Mouse (Mus musculus) CH12.LX (cell line): ENCODE data around the gene Ears2. TPM values are rescaled to one million over a fixed set of nuclear protein-coding genes. Genes with fewer than 3 reads are reported as not detected.

ENCODE experiments used
- DNase-seq: peaks from one replicate; pipeline ENCODE4 v3.0.0-alpha.2; 2013; ENCODE audit errors: extremely low read depth
- H3K27ac ChIP-seq: 2 replicates; pipeline ENCODE4 v1.5.1; 2012; ENCODE audit warnings: low read depth, mild to moderate bottlenecking, control low read depth, moderate library complexity; ENCODE audit not compliant: insufficient read depth
- H3K27me3 ChIP-seq: replicated peaks from 2 replicates; pipeline ENCODE3; 2012; ENCODE audit warnings: inconsistent platforms
- H3K36me3 ChIP-seq, 2 experiments: replicated peaks in 1 of 2; 2 replicates each; pipeline versions ENCODE3 to v1.6.1; 2012; ENCODE audit warnings: inconsistent platforms in 1 of 2, low read length in 1 of 2, mild to moderate bottlenecking in 1 of 2, mixed read lengths in 1 of 2, moderate library complexity in 1 of 2; ENCODE audit not compliant: control insufficient read depth in 1 of 2, insufficient read depth in 1 of 2
- H3K4me1 ChIP-seq, 2 experiments: 2 replicates each; pipeline ENCODE4 v1.6.1; 2012; ENCODE audit warnings: inconsistent platforms in 1 of 2, moderate library complexity in 1 of 2; ENCODE audit not compliant: insufficient read depth in 2 of 2, control insufficient read depth in 1 of 2
- H3K4me2 ChIP-seq: 2 replicates; pipeline ENCODE4 v1.6.1; 2012; ENCODE audit warnings: low read depth, mild to moderate bottlenecking, control low read depth; ENCODE audit not compliant: poor library complexity, insufficient read depth, severe bottlenecking
- H3K4me3 ChIP-seq, 3 experiments: fragments of 150-350 bp in 1 of 3; sonication (generic) in 1 of 3; replicated peaks in 1 of 3; 2 replicates each; pipeline versions ENCODE3 to v1.5.1; 2011 to 2012; ENCODE audit warnings: low read depth in 2 of 3, low read length in 2 of 3, mild to moderate bottlenecking in 2 of 3, moderate library complexity in 2 of 3, control low read depth in 1 of 3, improper control_type of control experiment in 1 of 3, inconsistent platforms in 1 of 3, mixed read lengths in 1 of 3; ENCODE audit not compliant: poor library complexity in 1 of 3
- H3K79me2 ChIP-seq: replicated peaks from 2 replicates; pipeline ENCODE4 v1.6.1; 2012; ENCODE audit warnings: mild to moderate bottlenecking, moderate library complexity; ENCODE audit not compliant: control insufficient read depth, poor library complexity, insufficient read depth, severe bottlenecking; ENCODE audit errors: extremely low read depth
- H3K9ac ChIP-seq: 2 replicates; pipeline ENCODE4 v1.6.1; 2012; ENCODE audit warnings: low read depth, mild to moderate bottlenecking, control low read depth, moderate library complexity; ENCODE audit not compliant: insufficient read depth
- H3K9me3 ChIP-seq: replicated peaks from 2 replicates; pipeline ENCODE3; 2012; ENCODE audit warnings: low read length, inconsistent platforms, mixed read lengths
- BHLHE40 ChIP-seq: IDR thresholded peaks from 2 replicates; pipeline ENCODE4 v1.6.1; 2011; ENCODE audit warnings: mild to moderate bottlenecking, low read depth, low read length, improper control_type of control experiment
- CHD1 ChIP-seq: IDR thresholded peaks from 2 replicates; pipeline ENCODE4 v1.6.1; 2012; ENCODE audit warnings: low read depth, low read length, improper control_type of control experiment, inconsistent platforms
- CTCF ChIP-seq, 2 experiments: IDR thresholded peaks in 1 of 2; conservative IDR thresholded peaks in 1 of 2; 2 replicates each; pipeline ENCODE4 v1.5.1; 2011 to 2012; ENCODE audit warnings: low read depth in 2 of 2, low read length in 2 of 2, improper control_type of control experiment in 1 of 2, inconsistent platforms in 1 of 2, mild to moderate bottlenecking in 1 of 2, moderate library complexity in 1 of 2
- E2F4 ChIP-seq: IDR thresholded peaks from 2 replicates; pipeline ENCODE4 v1.6.1; 2011; ENCODE audit warnings: low read depth, low read length, improper control_type of control experiment; ENCODE audit not compliant: insufficient replicate concordance
- EP300 ChIP-seq: IDR thresholded peaks from 2 replicates; pipeline ENCODE4 v1.6.1; 2011; ENCODE audit warnings: low read length, improper control_type of control experiment
- HCFC1 ChIP-seq: IDR thresholded peaks from 2 replicates; pipeline ENCODE4 v1.6.1; 2012; ENCODE audit warnings: low read depth, mild to moderate bottlenecking, inconsistent platforms, low read length, improper control_type of control experiment
- IRF4 ChIP-seq: IDR thresholded peaks from 2 replicates; pipeline ENCODE4 v1.6.1; 2014; ENCODE audit warnings: low read depth, mild to moderate bottlenecking, inconsistent platforms, low read length, improper control_type of control experiment
- JUN ChIP-seq: IDR thresholded peaks from 2 replicates; pipeline ENCODE4 v1.6.1; 2011; ENCODE audit warnings: low read depth, mild to moderate bottlenecking, low read length, improper control_type of control experiment, moderate library complexity; ENCODE audit not compliant: insufficient read depth
- MAFK ChIP-seq: IDR thresholded peaks from 2 replicates; pipeline ENCODE4 v1.6.1; 2011; ENCODE audit warnings: low read length, improper control_type of control experiment; ENCODE audit not compliant: insufficient replicate concordance
- MAX ChIP-seq: IDR thresholded peaks from 2 replicates; pipeline ENCODE4 v1.6.1; 2011; ENCODE audit warnings: low read length, improper control_type of control experiment
- MEF2A ChIP-seq: IDR thresholded peaks from 2 replicates; pipeline ENCODE4 v1.6.1; 2014; ENCODE audit warnings: low read depth, mild to moderate bottlenecking, inconsistent platforms, low read length, improper control_type of control experiment, borderline replicate concordance
- MYC ChIP-seq: IDR thresholded peaks from 2 replicates; pipeline ENCODE4 v1.6.1; 2011; ENCODE audit warnings: low read depth, mild to moderate bottlenecking, improper control_type of control experiment, low read length
- NELFE ChIP-seq: IDR thresholded peaks from 2 replicates; pipeline ENCODE4 v1.6.1; 2011; ENCODE audit warnings: low read depth, low read length, improper control_type of control experiment
- NRF1 ChIP-seq: IDR thresholded peaks from 2 replicates; pipeline ENCODE4 v1.6.1; 2014; ENCODE audit warnings: low read depth, mild to moderate bottlenecking, inconsistent platforms, low read length, improper control_type of control experiment, moderate library complexity
- PAX5 ChIP-seq: IDR thresholded peaks from 2 replicates; pipeline ENCODE4 v1.6.1; 2012; ENCODE audit warnings: low read length, inconsistent platforms, mixed read lengths
- POLR2A ChIP-seq: IDR thresholded peaks from 2 replicates; pipeline ENCODE4 v1.6.1; 2011; ENCODE audit warnings: low read depth, mild to moderate bottlenecking, improper control_type of control experiment, low read length
- RAD21 ChIP-seq: IDR thresholded peaks from 2 replicates; pipeline ENCODE4 v1.6.1; 2011; ENCODE audit warnings: low read depth, mild to moderate bottlenecking, low read length, improper control_type of control experiment, moderate library complexity
- RCOR1 ChIP-seq: conservative IDR thresholded peaks from 2 replicates; pipeline ENCODE4 v1.6.1; 2012; ENCODE audit warnings: low read depth, mild to moderate bottlenecking, inconsistent platforms, low read length, improper control_type of control experiment
- SMC3 ChIP-seq: IDR thresholded peaks from 2 replicates; pipeline ENCODE4 v1.6.1; 2011; ENCODE audit warnings: low read depth, low read length, improper control_type of control experiment
- TCF12 ChIP-seq: IDR thresholded peaks from 2 replicates; pipeline ENCODE4 v1.6.1; 2014; ENCODE audit warnings: low read depth, mild to moderate bottlenecking, inconsistent platforms, low read length, improper control_type of control experiment
- USF1 ChIP-seq: IDR thresholded peaks from 2 replicates; pipeline ENCODE4 v1.6.1; 2014; ENCODE audit warnings: low read depth, mild to moderate bottlenecking, inconsistent platforms, low read length, improper control_type of control experiment
- ZC3H11A ChIP-seq: IDR thresholded peaks from 2 replicates; pipeline ENCODE4 v1.6.1; 2012; ENCODE audit warnings: low read depth, mild to moderate bottlenecking, inconsistent platforms, low read length, improper control_type of control experiment
- ZMIZ1 ChIP-seq: IDR thresholded peaks from 2 replicates; pipeline ENCODE4 v1.6.1; 2012; ENCODE audit warnings: low read depth, mild to moderate bottlenecking, inconsistent platforms, low read length, improper control_type of control experiment
- dilution Hi-C: fragments of 300-500 bp; cut with MboI; formaldehyde crosslinking; loops from 2 replicates; pipeline ENCODE4 v1.14.3; 2020; ENCODE audit warnings: low sequenced_read_pairs; ENCODE audit not compliant: extremely low pct_unique_long_range_greater_than_20kb, extremely low pct_ligation_motif_present
- in situ Hi-C: fragments of 300-500 bp; cut with MboI; formaldehyde crosslinking; loops from 3 replicates; pipeline ENCODE4 v1.14.3; 2019; ENCODE audit warnings: low sequenced_read_pairs, low pct_ligation_motif_present, low pct_unique_long_range_greater_than_20kb, mixed read lengths
- polyA plus RNA-seq: library from polyadenylated mRNA; unstranded; fragments of >175 nt; gene quantifications from 2 replicates; pipeline ENCODE4 v1.2.1, GENCODE M21; 2012; ENCODE audit warnings: low read depth; ENCODE audit not compliant: insufficient read length
- total RNA-seq, 2 experiments: library from RNA; depleted of rRNA; stranded (reverse); fragments of 300-350 nt in 1 of 2; fragments of >200 nt in 1 of 2; gene quantifications; 2 replicates each; pipeline ENCODE4 v1.2.3; 2012 to 2014

The Ears2 gene
- total and polyA plus RNA-seq, 3 experiments = 11.7 to 14.3 (median 13.2) TPM

DNA sequence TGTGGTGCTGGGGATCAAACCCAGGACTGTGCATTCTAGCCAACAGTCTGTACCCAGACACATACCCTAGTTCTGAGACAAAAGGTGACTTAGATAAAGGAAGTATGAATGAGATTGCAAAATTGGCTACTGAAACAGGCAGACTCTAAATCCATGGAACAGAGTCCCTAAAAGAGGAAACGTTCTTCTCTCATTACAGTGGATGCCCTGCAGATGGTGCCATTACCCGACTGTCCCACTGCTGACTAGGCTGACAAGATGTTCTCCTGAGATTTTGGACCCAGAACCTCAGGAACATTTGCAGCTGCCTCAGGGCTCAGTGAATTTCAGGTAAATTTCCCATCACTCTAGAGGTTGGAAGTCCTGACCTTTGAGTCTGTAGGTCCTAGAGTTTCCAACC lies 32.7 kb downstream of the Ears2 start:
- dilution Hi-C loops (no loop called here), in situ Hi-C loops (no loop called here)
- Histone ChIP-seq H3K27ac (no peak overlapping the region), H3K27me3 (no peaks in the 10 kb centered on the region), H3K4me3 (no peak overlapping the region), H3K4me2 (no peak overlapping the region), H3K4me1 (peaks cover 3 to 23% of the 10 kb centered on the region in 2 experiments; a peak in 2 of 4 replicates), H3K9ac (no peak overlapping the region), H3K79me2 (no peaks in the 10 kb centered on the region), H3K36me3 (peaks cover 13 to 24% of the 10 kb centered on the region in 2 experiments), H3K9me3 (peaks cover 2% of the 10 kb centered on the region)
- DNase-seq = peak; percentile 31
- TF ChIP-seq CTCF (conservative IDR thresholded peaks at IDR 0.05 in 1 of 2, IDR thresholded peaks at IDR 0.05 in 1 of 2; ENCODE audit: low read depth in 2 of 2, low read length in 2 of 2) (peak in 1 of 2 experiments; percentile 57; a peak in 2 of 4 replicates), SMC3 (peak; percentile 29; the same call in 1 of the 2 replicates), RAD21 (peak; percentile 58), CHD1 (no peak), USF1 (no peak)

DNA sequence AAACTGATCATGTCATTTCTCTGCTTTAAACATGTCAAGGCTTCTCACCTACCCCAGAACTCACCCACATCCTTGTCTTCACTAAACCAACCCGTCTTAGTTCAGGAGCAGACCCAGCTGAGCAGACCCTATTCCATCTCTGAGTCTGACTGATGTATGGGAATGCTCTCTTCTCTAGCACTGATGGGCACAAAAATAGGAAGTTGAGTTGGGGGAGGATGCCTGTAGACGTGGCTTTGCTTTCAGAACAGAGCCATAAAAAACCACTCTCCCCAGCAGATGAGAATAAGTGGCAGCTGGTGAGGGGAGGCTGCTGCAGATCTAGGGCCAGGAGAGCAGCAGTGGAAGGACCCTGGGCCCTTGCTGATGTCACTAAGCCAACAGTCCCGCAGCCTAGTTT lies 33.7 kb downstream of the Ears2 start:
- no peak for TF ChIP-seq HCFC1
- no peak for TF ChIP-seq ZMIZ1
- TF ChIP-seq NELFE = no peak
- no peak for TF ChIP-seq SMC3
- no peak for TF ChIP-seq MYC
- no peak for TF ChIP-seq POLR2A
- TF ChIP-seq, all 38 proteins: peak for 0
- H3K4me3 ChIP-seq = no peak overlapping the region

DNA sequence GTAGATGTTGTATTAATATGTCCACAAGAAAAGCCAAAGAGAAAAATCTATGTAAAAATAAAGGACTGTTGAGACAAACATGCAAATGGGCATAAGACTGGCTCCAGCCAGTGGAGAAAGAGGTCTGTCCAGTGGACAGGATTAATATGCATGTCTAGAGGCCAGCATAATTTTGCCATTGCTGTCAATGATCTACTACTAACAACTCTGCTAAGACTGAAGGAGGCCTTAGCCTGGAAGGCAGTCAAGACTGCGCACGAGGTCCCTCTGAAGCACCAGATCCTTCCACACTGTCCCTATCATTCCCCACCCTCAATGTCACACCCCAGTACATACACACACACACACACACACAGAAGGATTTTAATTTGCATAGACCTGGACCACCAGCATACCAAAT lies 44.9 kb downstream of the Ears2 start:
- no peak overlapping the region for H3K4me3 ChIP-seq
- peaks cover 4 to 44% of the 10 kb centered on the region in 2 experiments for H3K4me1 ChIP-seq
- TF ChIP-seq MEF2A = no peak
- TF ChIP-seq IRF4 = no peak
- no peak for TF ChIP-seq USF1
- TF ChIP-seq POLR2A = no peak
- TF ChIP-seq MAX = no peak
- TF ChIP-seq E2F4 = no peak
- TF ChIP-seq EP300 = no peak
- no peak for TF ChIP-seq RCOR1
- TF ChIP-seq ZMIZ1 = no peak
- TF ChIP-seq ZC3H11A = no peak
- TF ChIP-seq PAX5 = no peak
- no peak for TF ChIP-seq JUN
- TF ChIP-seq MAFK = no peak
- no peak for TF ChIP-seq NRF1
- no peak for TF ChIP-seq BHLHE40
- no peak for TF ChIP-seq TCF12
- no peaks in the 10 kb centered on the region for H3K9me3 ChIP-seq
- dilution Hi-C loops = no loop called here
- H3K4me2 ChIP-seq = no peak overlapping the region
- in situ Hi-C loops = no loop called here
- no peaks in the 10 kb centered on the region for H3K79me2 ChIP-seq
- no peak overlapping the region for H3K9ac ChIP-seq
- H3K27me3 ChIP-seq = no peaks in the 10 kb centered on the region
- H3K36me3 ChIP-seq = peaks cover 0 to 4% of the 10 kb centered on the region in 2 experiments
- H3K27ac ChIP-seq = no peak overlapping the region
- DNase-seq = no peak

More for the DNA sequence above, 33.7 kb downstream of the Ears2 start:
- H3K36me3 ChIP-seq = peaks cover 8 to 14% of the 10 kb centered on the region in 2 experiments
- H3K27me3 ChIP-seq = no peaks in the 10 kb centered on the region
- peaks cover 3 to 23% of the 10 kb centered on the region in 2 experiments; a peak in 2 of 4 replicates for H3K4me1 ChIP-seq
- no peak overlapping the region for H3K27ac ChIP-seq
- dilution Hi-C loops (no loop called here), in situ Hi-C loops (no loop called here)
- DNase-seq = no peak
- H3K9me3 ChIP-seq = peaks cover 2% of the 10 kb centered on the region
- no peak overlapping the region for H3K9ac ChIP-seq
- H3K79me2 ChIP-seq = no peaks in the 10 kb centered on the region
- H3K4me2 ChIP-seq = no peak overlapping the region
